Comparison of ENCODE assay signal across 16 mouse cellular contexts in genomic region chr11:100682526-100682925, GRCm38 (mm10).
"Had no signal": no experiment of that assay in that cellular context is flagged by ENCODE, and none has a peak within 500 bp of the region (broad histone marks: within the 10 kb centered on the region; RNA-seq: fewer than 3 reads in every experiment).

No protein-coding gene starts in this region.

- H3K4me3 ChIP-seq: midbrain, embryonic 10.5 days; midbrain, embryonic 12.5 days; neural tube, embryonic 12.5 days had no signal

- H3K4me1 ChIP-seq: midbrain, embryonic 12.5 days; neural tube, embryonic 12.5 days had no signal

- H3K9me3 ChIP-seq: midbrain, embryonic 10.5 days; midbrain, embryonic 12.5 days; neural tube, embryonic 12.5 days had no signal

- H3K36me3 ChIP-seq: midbrain, embryonic 10.5 days; midbrain, embryonic 12.5 days; neural tube, embryonic 12.5 days had no signal

- H3K27me3 ChIP-seq: midbrain, embryonic 12.5 days; neural tube, embryonic 12.5 days had no signal

- DNase-seq: lung, adult 18-20 months; lung, embryonic 14.5 days; lung, postnatal 10 days; lung, postnatal 4 days; midbrain, embryonic 14.5 days; retina, postnatal 1 day; right cerebral cortex, adult 18-20 months; right cerebral cortex, postnatal 25 days; right cerebral cortex, postnatal 4 days; spleen, adult 18-20 months; thymus, adult 18-20 months; thymus, postnatal 14 days; thymus, postnatal 36 days had no signal
